Mouse (Mus musculus): ENCODE results near the gene Dmrtc1c1.

The Dmrtc1c1 gene

GRCm38 (mm10) chrX:102802663-102803062, at the start of gene Dmrtc1c1:
Dmrtc1c1 (plus strand) TSS chrX:102802963.
- WGBS = 100% methylated on average over 4 of the region's 14 CpGs

GRCm38 (mm10) chrX:102765878-102766277, 36.9 kb upstream of the Dmrtc1c1 start:
- WGBS = 74% methylated on average over 4 of the region's 4 CpGs

GRCm38 (mm10) chrX:102812311-102812710, 9.5 kb downstream of the Dmrtc1c1 start:
- 64% methylated on average over 4 of the region's 4 CpGs for WGBS

GRCm38 (mm10) chrX:102854516-102854915, 51.8 kb downstream of the Dmrtc1c1 start, which contains the start of gene Dmrtc1c2:
Dmrtc1c2 (minus strand) TSS chrX:102854616.
- 100% methylated on average over 5 of the region's 13 CpGs for WGBS
